Mouse (Mus musculus) urinary bladder, postnatal 14 days (tissue): ENCODE data around the gene Alkbh6.

Experiments used
- DNase-seq: peaks from one replicate; pipeline ENCODE4 v3.0.0; 2021; ENCODE audit warnings: low spot score

Gene Alkbh6

DNA sequence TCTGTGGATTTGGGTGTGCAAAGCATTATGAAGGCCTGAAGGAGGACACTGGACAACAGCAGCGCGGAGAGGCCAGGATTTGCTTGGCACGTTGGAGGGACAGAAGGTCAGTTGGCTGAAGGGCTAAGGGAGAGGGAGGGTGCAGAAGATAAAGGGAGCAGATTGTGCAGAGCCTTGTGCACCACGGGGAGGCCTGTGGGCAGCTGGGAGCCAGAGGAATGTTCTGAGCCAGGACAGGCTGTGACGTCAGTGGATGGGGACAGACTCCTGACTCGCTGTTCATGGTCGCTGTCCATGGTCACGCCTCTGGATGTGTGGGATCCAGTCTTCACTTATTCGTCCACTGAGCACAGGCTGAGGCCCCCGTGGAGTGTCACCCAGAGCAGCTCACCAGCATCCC, 13.4 kb upstream of the Alkbh6 start:
- peak; percentile 26 for DNase-seq

DNA sequence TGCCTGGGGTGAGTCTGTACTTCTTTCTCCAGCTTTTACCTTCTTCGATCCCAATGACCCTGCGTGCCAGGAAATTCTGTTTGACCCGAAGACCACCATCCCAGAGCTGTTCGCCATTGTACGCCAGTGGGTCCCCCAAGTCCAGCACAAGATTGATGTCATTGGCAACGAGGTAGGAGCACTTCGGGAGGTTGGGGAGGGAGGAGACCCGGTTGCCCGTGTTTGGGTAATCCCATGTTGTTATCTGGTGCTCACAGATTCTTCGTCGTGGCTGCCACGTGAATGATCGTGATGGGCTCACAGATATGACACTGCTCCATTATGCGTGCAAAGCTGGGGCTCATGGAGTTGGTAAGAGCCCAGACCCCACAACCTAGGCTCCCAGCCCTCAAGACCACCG, 11.7 kb upstream of the Alkbh6 start:
- no peak for DNase-seq

DNA sequence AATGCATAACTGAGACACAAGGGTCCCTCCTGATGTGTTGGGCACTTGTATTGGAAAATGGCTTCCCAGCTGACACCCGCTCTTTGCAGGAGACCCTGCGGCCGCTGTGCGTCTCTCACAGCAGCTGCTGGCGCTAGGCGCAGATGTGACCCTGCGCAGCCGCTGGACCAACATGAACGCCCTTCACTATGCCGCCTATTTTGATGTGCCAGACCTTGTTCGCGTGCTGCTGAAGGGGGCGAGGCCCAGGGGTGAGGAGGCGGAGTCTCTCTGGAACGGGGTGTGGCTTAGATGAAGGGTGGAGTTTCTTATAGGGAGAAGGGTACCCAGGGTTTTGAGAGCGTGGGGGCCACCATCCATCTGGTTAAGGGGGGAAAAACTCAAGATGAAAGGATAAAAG, 11.3 kb upstream of the Alkbh6 start:
- DNase-seq: no peak

DNA sequence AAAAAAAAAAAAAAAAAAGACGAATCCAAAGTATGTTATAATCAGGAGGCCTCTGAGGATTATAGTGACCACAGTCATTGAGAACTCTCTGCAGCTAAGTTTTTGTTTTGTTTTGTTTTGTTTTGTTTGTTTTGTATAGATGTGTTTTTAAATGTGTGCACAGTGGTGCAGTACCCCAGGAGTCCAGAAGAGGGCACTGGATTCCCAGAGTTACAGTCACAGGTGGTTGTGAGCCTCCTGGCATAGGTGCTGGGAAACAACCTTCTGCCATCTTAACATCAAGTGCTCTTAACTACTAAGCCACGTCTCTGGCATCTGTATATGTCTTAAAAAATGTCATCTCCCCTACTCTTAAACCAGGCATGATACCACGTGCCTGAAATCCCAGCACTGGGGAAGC, 7.6 kb upstream of the Alkbh6 start:
- no peak for DNase-seq

DNA sequence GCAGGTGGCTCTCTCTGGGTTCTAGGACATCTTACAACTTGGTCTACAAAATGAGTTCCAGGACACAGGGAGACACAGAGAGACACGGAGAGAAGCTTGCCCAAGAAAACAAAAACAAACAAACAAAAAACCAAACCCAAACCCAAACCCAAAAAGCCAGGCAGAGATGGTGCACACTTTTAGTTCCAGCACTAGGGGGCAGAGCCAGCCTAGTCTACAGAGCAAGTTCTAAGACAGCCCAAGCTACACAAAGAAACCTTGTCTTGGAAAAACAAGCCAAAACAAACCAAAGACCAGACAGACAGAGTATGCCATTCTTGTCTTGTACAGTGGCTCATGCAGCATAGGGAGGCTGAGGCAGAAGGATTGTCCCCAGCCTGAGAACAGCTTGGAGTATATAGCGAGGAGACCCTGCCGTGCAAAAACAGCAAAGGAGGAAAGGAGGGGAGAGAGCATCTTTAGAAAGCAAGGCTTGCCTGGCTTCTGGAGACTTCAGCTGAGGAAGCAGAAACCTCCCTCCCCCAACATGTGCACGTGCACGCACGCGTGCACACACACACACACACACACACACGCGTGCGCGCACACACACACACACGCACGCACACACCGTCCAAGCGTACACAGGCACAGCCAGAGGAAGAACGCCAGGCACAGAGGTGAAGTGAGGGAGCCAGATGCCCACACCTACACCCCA, 2.3 kb upstream of the Alkbh6 start:
- DNase-seq: no peak

DNA sequence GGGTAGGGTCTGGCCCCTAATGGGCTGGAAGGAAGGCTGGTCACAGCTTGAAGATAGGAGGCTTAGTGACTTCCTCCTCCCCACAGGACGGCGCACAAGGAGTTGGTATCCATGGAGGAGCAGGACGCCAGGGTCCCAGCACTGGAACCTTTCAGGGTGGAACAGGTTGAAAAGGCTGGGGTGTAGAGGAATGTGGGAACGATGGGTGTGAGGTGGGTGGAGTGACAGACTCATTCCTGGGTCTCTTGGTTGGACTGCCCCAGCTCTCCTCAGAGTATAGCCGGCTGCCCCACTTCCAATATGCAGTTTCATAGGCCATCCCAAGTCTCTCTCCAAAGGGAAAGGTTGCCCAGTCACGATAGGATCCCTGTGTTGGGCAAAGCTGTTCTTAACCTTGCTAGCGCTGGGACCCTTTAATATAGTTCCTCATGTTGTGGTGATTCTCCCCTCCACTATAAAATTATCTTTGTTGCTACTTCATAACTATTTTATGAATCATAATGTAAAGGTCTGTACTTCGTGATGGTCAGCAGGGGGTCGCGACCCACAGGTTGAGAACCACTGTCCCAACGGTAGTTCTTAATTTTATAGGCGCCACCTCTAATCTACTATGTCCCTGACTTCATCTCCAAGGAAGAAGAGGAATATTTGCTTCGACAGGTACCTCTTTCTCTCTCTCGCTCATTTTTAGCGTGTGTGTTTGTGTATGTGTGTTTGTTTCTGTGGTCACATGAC, 1.0 kb downstream of the Alkbh6 start:
- DNase-seq: no peak

DNA sequence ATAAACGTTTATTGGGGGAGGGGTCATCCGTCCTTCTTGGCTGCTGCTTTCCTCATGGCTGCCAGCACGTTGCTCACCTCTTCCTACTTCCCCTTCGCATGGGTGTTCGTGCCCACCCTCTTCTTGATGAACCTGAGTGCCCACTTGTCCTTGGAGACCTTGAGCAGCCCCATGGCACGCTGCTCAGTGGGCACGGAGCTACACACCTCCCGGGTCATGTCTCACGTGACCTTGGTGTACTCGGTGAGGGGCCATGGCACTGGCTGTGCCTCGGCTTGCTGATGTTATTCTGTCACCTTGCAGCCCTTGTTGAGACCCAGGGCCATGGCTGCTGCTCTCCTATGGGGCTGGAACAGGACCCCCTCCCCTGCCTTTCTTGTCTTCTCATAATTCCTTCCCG, 1.6 kb downstream of the Alkbh6 start:
- DNase-seq: no peak

DNA sequence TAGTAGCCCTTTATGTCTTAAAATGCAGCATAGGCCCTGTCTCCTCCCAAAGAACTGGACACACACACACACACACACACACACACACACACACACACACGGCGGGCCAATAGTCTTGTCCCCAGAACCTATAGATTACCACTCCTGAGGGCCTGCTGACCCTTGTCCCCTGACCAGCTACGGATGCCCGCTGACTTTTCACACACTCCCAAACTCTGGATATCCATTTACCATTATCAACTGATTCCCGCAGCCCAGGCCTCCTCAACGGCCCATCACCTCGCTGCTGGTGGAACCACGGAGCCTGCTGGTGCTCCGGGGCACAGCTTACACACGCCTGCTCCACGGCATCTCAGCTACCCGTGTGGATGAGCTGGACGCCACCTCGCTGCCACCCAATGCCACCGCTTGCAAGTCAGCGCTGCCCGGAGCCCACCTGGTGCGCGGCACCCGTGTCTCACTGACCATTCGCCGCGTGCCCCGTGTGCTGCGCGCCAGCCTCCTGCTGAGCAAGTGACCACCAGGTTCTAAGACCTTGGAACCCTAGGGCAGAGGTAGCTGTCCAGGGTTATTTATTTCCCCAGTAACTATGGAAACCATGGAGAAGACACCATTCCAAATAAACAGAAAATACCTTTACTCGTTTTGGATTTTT, 5.3 kb downstream of the Alkbh6 start:
- DNase-seq: no peak

DNA sequence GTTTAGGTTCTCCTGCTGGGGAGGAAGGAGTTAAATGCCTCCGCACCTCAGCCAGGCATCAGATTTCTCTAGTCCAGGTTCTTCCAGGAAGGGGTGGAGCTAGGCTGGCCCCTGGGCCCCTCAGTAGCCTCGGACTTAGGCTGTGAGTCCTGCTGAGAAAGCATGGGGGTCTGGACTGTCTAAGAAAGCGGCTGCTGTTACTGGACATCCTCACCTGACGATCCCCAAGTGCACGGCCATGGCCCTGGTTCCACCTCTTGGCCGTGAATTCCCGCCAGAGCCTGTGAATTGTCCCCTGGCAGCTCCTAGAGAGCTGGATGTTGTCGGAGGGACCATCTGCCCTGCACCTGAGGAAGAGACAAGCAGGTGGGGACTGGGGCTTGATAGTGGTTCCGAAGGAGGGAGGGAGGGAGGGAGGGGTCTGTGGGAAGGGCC, 6.2 kb downstream of the Alkbh6 start, which contains the start of gene Syne4:
Gene Syne4 (plus strand): TSS at position 87 of the 435 bp plus-strand sequence.
- DNase-seq: no peak

DNA sequence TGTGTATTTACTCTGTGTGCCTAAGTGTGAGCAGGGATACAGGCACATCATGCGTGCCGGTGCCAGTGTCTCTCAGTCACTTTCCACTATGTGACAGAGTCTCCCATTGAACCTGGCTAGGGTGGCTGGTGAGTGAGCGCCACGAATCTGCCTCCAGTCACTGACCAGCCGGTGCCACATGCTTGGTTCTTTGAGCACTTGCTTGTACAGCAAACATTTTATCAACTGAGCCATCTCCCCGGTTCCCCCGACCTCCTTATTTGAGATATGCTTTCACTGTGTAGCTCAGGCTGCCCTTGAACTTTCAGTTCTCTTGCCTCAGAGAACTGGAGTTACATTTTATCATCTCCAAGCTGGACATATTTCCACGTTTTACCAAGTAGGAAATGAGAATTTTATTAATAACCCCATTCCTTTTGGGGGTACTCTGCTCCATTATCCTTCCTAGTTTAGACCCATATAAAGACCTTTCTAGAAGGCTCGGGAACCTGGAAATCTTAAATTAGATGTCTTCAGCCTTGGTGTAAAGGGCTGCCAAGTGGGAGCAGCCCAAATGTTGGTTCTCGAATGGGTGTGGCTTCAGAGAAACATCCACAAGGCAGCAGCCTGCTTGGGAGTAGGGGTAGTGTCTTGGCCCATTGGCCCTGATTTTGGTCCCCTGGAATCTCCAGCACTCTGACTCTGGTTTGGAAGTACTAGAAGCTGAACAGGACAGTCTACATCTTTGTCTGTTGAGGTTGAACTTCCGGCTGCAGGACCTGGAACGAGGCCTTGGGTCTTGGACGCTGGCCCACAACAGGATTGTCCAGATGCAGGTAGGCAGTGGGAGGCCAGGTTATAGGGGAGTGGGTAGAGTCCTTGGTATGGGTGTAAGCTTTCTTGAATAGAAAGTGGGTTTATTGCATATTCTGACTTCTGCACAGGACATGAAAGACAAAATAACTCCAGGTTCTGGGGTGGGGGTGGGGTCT, 7.3 kb downstream of the Alkbh6 start:
- DNase-seq: peak; percentile 29

DNA sequence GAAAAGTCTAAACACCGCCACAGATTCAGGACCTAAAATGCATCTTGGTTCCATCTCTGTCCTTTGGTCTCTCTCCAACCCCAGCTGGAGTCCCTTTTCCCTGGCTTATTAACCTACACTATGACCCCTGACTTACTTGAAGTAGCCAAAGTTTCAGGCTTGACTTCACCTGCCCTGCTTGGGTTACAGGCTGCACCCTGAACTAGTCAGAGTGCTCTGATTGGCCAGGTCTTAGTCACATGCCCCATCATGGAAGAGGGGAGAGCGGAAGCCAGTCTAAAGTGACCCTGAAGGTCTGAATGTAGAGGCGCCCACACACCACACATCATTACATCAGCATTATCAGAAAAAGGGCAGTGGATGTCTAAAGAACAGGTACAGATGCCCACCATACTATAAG, 9.6 kb downstream of the Alkbh6 start:
- no peak for DNase-seq

DNA sequence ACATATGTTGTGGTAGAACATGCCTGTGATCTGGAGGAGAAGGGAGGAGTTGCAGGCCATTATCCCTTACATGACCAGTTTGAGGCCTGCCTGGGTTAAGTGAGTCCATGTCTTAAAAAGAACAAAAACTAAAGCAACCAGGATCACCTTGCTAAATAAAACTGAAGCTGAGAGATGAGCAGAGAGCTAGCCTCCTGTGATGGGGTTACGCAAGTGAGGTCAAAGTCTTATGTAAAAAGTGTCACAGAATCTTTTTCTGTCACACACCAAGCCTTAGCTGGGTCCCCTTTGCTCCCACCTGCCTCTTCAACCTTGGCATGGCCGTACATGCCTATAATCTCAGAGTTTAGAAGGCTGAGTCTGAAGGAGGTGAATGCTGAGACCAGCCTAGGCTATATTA, 12.4 kb downstream of the Alkbh6 start:
- no peak for DNase-seq

DNA sequence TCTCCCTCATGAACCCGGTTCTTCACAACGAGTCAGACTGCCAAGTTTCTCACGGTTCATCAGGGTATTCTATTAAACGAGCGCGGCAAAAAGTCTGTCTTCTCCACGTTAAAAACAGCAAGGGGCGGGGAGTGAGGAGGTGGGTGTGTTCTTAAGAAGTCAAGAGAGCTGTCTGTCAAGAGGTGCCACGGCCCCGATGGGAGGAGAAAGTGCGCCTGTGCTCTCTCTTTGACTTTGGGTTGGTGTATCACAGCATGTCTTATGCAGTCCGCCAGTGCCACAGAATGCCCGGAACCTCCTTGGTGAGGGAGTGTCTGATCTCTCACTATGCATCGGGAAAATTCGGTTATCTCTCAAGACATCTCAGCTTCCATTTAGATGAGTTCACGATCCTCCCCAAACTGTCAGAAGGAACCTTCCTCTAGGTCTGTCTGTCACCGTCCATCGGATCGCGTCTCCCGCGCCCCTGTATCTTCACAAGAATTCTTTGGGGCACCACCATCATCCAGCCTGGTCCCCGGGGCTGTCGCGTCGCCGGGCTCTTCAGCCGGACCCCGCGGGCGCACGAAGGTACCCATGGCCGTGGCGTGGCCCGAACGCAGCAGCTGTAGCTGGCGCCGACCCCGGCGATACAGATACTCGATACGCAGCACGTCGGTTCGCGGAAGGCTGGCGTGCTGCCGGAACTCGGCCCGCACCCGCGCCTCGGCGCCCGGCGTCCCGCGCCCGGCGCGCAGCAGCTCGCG, 13.2 kb downstream of the Alkbh6 start, which contains the start of gene E130208F15Rik:
Gene E130208F15Rik (plus strand): TSS at position 202 of the 746 bp plus-strand sequence.
- peak; percentile 69 for DNase-seq

DNA sequence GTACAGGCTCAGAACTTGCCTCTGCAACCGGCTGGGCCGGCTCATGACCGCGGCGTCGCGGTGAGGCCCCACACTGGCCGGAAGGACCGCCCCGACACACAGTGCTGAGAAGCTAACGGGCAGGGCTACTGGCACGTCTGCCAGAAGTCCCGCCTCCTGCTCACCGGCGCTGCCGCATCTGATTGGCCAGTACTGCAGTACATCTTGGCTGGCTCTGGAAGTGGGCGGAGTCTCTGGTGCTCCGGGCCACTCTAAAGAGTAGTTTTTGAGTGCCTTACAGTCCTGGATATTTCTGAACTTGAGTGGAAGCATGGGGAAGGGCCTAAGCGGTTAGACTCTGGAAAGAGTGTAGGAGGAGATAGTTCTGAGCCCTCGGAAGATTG, 13.8 kb downstream of the Alkbh6 start:
- peak; percentile 99 for DNase-seq

DNA sequence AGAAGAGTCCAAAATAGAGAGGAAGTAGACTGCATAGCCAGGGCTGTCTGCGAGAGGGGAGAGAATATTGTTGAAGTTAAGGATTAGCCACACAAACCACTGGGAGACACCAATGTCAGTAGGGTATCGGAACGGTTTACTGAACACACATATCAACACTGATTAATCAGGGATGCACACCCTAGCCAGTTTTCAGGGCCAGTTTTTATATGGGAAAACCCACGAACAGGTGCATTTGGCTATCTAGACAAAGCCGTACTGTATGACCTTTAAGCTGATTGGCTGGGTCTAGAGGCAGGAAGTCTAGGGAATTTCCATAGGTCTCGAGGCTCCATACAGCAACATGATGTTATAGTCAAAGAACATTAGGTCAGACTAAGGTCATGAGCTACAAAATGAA, 14.3 kb downstream of the Alkbh6 start:
- no peak for DNase-seq

DNA sequence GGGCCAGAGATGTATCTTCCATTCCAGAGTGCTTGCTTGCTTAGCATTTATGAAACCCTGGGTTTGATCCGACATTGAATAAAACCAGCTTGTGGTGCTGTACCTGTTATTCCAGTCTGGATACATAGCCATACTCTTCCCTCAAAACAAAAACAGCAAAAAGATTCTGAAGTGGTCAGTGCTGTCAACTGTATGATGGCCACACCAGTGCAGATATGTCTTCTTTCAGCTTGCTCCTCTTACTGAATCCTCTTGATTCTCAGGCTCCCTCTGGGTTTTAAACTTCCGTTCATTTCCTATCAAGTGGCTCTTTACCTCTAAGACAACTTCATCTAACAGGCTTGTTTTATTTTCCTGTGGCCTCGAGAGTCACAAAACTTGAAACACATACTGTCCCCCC, 15.3 kb downstream of the Alkbh6 start, which contains the start of gene Sdhaf1:
Gene Sdhaf1 (minus strand): TSS at position 101 of the 400 bp plus-strand sequence.
- no peak for DNase-seq

DNA sequence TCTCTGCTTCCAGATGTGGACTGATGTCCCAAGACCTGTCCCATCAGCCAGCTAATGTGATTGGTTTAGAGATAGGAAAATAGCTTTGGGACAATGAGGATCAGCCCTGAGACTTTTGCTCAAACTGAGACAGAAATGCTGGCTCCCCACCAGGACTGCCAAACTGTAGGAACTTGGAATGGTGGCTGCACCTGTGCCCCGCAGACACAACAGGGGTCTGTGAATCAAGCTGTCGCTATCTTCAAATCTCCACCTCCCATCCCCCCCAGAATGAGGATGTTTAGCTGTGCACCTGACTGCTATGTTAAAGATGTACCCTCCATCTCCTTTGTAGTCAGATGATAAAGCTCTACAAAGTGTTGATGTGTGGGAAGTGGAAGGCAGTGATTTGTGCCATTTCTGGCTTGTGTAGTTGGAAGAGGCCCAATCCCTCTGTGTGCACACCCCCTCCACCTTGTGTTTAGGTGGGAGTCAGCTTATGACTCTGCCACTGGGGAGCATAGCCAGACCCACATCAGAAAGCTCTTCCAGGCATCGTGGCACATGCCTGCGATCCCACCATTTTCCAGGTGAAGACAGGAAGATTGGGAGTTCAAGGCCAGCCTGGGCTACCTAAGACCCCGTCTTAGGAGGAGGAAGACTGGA, 15.9 kb downstream of the Alkbh6 start:
- DNase-seq: no peak

DNA sequence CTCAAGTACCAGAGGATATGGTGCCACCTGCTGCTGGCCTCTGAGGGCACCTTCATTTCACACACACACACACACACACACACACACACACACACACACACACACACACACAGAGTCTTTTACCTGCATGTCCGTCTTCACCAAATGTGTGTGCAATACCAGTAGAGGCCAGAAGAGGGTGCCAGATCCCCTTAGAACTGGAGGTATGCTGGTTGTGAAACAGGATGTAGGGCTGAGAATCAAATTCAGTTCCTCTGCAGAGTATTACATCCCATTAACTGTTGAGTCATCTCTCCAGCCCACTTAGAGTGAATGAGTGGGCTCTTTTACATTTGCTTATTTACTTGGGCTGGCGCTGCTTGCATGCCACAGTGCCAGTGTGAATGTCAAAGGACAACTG, 16.8 kb downstream of the Alkbh6 start:
- DNase-seq: peak; percentile 56

DNA sequence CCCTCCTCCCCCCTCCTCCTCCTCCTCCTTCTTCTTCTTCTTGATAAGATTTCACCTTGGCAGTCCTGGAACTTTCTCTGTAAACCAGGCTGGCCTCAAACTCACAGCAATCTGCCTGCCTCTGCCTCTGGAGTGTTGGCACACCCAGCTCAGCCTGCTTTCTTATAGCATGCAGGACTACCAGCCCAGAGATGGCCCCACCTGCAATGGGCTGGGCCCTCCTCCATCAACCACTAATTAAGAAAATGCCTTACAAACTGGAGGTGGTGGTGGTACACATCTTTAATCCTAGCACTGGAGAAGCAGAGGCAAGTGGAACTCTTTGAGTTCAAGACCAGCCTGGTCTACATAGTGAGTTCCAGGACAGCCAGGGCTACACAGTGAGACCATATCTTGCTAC, 17.9 kb downstream of the Alkbh6 start:
- DNase-seq: no peak

DNA sequence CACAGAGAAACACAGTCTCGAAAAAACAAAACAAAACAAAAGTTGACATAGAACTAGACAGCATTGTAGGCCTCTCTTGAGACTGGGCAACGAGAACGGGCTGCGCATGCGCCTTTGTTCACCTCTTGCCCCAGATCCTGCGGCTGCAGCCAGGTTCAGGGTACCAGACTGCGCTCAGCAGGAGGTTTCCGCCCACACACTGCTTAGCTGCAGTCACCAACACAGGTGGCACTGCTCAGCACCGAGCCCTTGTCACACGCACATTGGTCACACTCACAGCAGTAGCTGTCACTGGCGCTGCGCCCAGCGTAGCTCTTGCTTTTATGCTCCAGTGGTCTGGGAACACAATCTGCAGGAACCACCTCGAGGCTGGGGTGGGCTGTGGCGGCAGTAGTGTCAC, 18.6 kb downstream of the Alkbh6 start:
- DNase-seq: no peak

DNA sequence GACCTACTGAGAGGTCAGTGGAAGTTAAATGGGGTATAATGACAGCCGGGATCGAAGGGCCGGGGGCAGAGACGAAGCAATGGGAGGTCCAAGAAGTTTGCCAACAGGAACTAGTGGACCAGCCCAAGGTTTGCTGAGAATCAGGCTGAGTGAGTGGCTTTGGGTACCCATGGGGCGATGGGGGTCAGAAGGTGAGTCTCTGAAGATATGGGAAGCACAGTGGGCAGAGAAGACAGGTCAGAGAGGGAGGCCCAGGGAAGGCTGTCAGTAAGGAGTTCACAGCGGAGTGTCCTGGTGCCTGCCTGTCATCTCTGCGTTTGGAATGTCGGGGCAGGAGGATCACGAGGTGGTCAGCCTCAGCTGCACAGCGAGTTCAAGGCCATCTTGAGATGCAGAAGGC, 19.9 kb downstream of the Alkbh6 start:
- no peak for DNase-seq
